9 mouse cellular contexts compared by ENCODE assay signal in the genomic region with DNA sequence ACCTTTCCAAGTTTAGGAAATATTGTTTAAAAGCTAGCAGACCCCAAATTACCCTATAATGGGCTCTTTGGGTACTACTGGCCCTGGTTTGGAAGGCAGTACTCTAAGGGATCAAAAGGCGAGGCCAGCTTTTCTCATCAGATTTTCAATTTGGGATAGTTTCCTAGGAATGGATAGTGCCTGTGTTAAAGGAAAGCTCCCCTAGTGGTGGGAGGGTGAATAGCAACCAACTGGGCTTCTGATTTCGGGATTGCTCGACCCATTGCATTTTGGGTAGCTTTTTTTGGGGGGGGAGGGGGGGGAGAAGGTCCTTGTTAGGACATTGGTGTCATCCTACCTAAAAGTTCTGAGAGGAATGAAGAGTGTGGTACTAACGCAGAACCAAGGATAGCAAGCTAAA. TPM values are rescaled to one million over a fixed set of nuclear protein-coding genes. Genes with fewer than 3 reads are reported as not detected.
DNase-seq lines count a peak whose midpoint lies in the region; ATAC-seq and TF ChIP-seq lines count a peak whose summit lies in the region.
"Had no signal": no experiment of that assay in that cellular context is flagged by ENCODE, and none has a peak within 500 bp of the region (broad histone marks: within the 10 kb centered on the region; RNA-seq: fewer than 3 reads in every experiment).

No protein-coding gene starts in this region.

- no peaks in the 10 kb centered on the region for H3K9me3 ChIP-seq in lung, postnatal 0 days (ENCODE audit: low read length)
- H3K9me3 ChIP-seq in forebrain, embryonic 16.5 days (ENCODE audit: control insufficient read depth, low read length), result no peaks in the 10 kb centered on the region
- H3K9me3 ChIP-seq: hindbrain, embryonic 15.5 days had no signal

- WGBS in lung, postnatal 0 days, result 70% methylated on average over 4 of the region's 4 CpGs
- 77% methylated on average over 4 of the region's 4 CpGs for WGBS in forebrain, embryonic 16.5 days

- H3K4me1 ChIP-seq in lung, postnatal 0 days (ENCODE audit: insufficient read depth, low read depth, low read length), result no peaks in the 10 kb centered on the region
- H3K4me1 ChIP-seq in forebrain, embryonic 16.5 days (replicated peaks; ENCODE audit: control insufficient read depth, insufficient read depth, low read length), result no peaks in the 10 kb centered on the region
- H3K4me1 ChIP-seq: hindbrain, embryonic 15.5 days had no signal

- H3K27me3 ChIP-seq in lung, postnatal 0 days (replicated peaks; ENCODE audit: insufficient read depth, low read length), result no peaks in the 10 kb centered on the region
- H3K27me3 ChIP-seq in forebrain, embryonic 16.5 days (replicated peaks; ENCODE audit: control insufficient read depth, insufficient read depth, low read length), result no peaks in the 10 kb centered on the region
- H3K27me3 ChIP-seq: hindbrain, embryonic 15.5 days had no signal

- no peak overlapping the region for H3K27ac ChIP-seq in lung, postnatal 0 days (ENCODE audit: low read length)
- no peak overlapping the region for H3K27ac ChIP-seq in forebrain, embryonic 16.5 days (ENCODE audit: low read length)
- H3K27ac ChIP-seq: hindbrain, embryonic 15.5 days had no signal

- no peak overlapping the region for H3K9ac ChIP-seq in lung, postnatal 0 days (replicated peaks; ENCODE audit: low read depth)
- H3K9ac ChIP-seq in forebrain, embryonic 16.5 days (replicated peaks; ENCODE audit: low read depth, low read length), result no peak overlapping the region
- H3K9ac ChIP-seq: hindbrain, embryonic 15.5 days had no signal

- H3K4me3 ChIP-seq in lung, postnatal 0 days (ENCODE audit: low read depth, low read length), result no peak overlapping the region
- no peak overlapping the region for H3K4me3 ChIP-seq in forebrain, embryonic 16.5 days (replicated peaks; ENCODE audit: low read length)
- H3K4me3 ChIP-seq: hindbrain, embryonic 15.5 days had no signal

- DNase-seq in CD4-positive, CD25-positive, alpha-beta regulatory T cell, adult 2 months (ENCODE audit: low read depth, low spot score), result peak; percentile 26
- peak; percentile 40 to 47 for DNase-seq in layer of hippocampus, postnatal 10 days (ENCODE audit: low spot score in 2 of 2)
- no peak for DNase-seq in layer of hippocampus, postnatal 14 days (ENCODE audit: low spot score in 2 of 2)
- DNase-seq in R1 (ENCODE audit: low read depth, low spot score), result peak; percentile 78
- no peak for DNase-seq in lung, postnatal 0 days (ENCODE audit: low spot score)

- no peak for TF ChIP-seq EP300 in lung, postnatal 0 days (IDR thresholded peaks at IDR 0.05)

- no peaks in the 10 kb centered on the region for H3K36me3 ChIP-seq in lung, postnatal 0 days (ENCODE audit: insufficient read depth, low read length)
- H3K36me3 ChIP-seq in forebrain, embryonic 16.5 days (ENCODE audit: control insufficient read depth, insufficient read depth), result no peaks in the 10 kb centered on the region
- H3K36me3 ChIP-seq: hindbrain, embryonic 15.5 days had no signal

- ATAC-seq in CD4-positive, CD25-positive, alpha-beta regulatory T cell, adult 4 months, result no peak
- no peak for ATAC-seq in lung, postnatal 0 days
- ATAC-seq in forebrain, embryonic 16.5 days, result no peak
- ATAC-seq in erythroid progenitor cell, adult 5-6 weeks (replicated peaks; ENCODE audit: low FRiP score, poor library complexity, severe bottlenecking), result no peak

- H3K4me2 ChIP-seq in lung, postnatal 0 days (replicated peaks; ENCODE audit: low read depth, low read length), result no peak overlapping the region
- H3K4me2 ChIP-seq in forebrain, embryonic 16.5 days (ENCODE audit: low read length), result no peak overlapping the region
- H3K4me2 ChIP-seq: hindbrain, embryonic 15.5 days had no signal

- peak; percentile 55 for TF ChIP-seq CTCF in lung, postnatal 0 days (IDR thresholded peaks at IDR 0.05)

RNA-seq across cellular contexts. Expression of gene Acan, which starts 35.8 kb away (rescaled TPM):
- polyA plus RNA-seq in CD4-positive, CD25-positive, alpha-beta regulatory T cell, adult 4 months (2017; shearing (Covaris generic)), result not detected
- total RNA-seq in layer of hippocampus, postnatal 10 days (2021), result 1 to 10 TPM; 5.6 to 5.7 TPM
- total RNA-seq in layer of hippocampus, postnatal 14 days (2021), result 1 to 10 TPM; 5.3 to 5.4 TPM
- 0.12 TPM in 1 of 2 replicates, not detected in the other for polyA plus RNA-seq in lung, postnatal 0 days (2015; fragmentation: Nextera tagmentation; extraction: Ambion mirVana)
- polyA plus RNA-seq in forebrain, embryonic 16.5 days (2015; fragmentation: Nextera tagmentation; extraction: Ambion mirVana), result 0.10 and 1.1 TPM in 2 replicates
- not detected in 2 replicates for total RNA-seq in erythroid progenitor cell, adult 5-6 weeks (2015; ENCODE audit: low replicate concordance)
- total RNA-seq in erythroid progenitor cell, adult 5-6 weeks (2017; ENCODE audit: low replicate concordance), result not detected in 2 replicates

RNA-seq across cellular contexts. Expression of gene Hapln3, which starts 41.7 kb away (rescaled TPM):
- polyA plus RNA-seq in CD4-positive, CD25-positive, alpha-beta regulatory T cell, adult 4 months (2017; shearing (Covaris generic)), result not detected
- 10 to 100 TPM in 1 of 2 experiments, 1 to 10 TPM in 1; 9.1 to 11.6 TPM for total RNA-seq in layer of hippocampus, postnatal 10 days (2021)
- total RNA-seq in layer of hippocampus, postnatal 14 days (2021), result 1 to 10 TPM; 4.1 to 4.5 TPM
- polyA plus RNA-seq in lung, postnatal 0 days (2015; fragmentation: Nextera tagmentation; extraction: Ambion mirVana), result 0.17 TPM in 1 of 2 replicates, not detected in the other
- 1.7 and 3.4 TPM in 2 replicates for polyA plus RNA-seq in forebrain, embryonic 16.5 days (2015; fragmentation: Nextera tagmentation; extraction: Ambion mirVana)
- not detected in 2 replicates for total RNA-seq in erythroid progenitor cell, adult 5-6 weeks (2015; ENCODE audit: low replicate concordance)
- total RNA-seq in erythroid progenitor cell, adult 5-6 weeks (2017; ENCODE audit: low replicate concordance), result not detected in 2 replicates

RNA-seq across cellular contexts. Expression of gene Mfge8, which starts 59.7 kb away (rescaled TPM):
- 10 to 100 TPM; 17.4 to 29.5 TPM for polyA plus RNA-seq in CD4-positive, CD25-positive, alpha-beta regulatory T cell, adult 4 months (2017; shearing (Covaris generic))
- 100 to 1,000 TPM; 184 to 195 TPM for total RNA-seq in layer of hippocampus, postnatal 10 days (2021)
- 100 to 1,000 TPM; 136 to 141 TPM for total RNA-seq in layer of hippocampus, postnatal 14 days (2021)
- polyA plus RNA-seq in lung, postnatal 0 days (2015; fragmentation: Nextera tagmentation; extraction: Ambion mirVana), result 312 and 318 TPM in 2 replicates
- polyA plus RNA-seq in forebrain, embryonic 16.5 days (2015; fragmentation: Nextera tagmentation; extraction: Ambion mirVana), result 185 and 210 TPM in 2 replicates
- total RNA-seq in erythroid progenitor cell, adult 5-6 weeks (2015; ENCODE audit: low replicate concordance), result 1.1 and 2.5 TPM in 2 replicates
- total RNA-seq in erythroid progenitor cell, adult 5-6 weeks (2017; ENCODE audit: low replicate concordance), result 5.8 TPM in 1 of 2 replicates, not detected in the other

Comparison
In these comparisons a context has a peak if more than half of its experiments do, and no peak if none do; other contexts are left out.
1. DNase-seq: peak in CD4-positive, CD25-positive, alpha-beta regulatory T cell, adult 2 months (single experiment), layer of hippocampus, postnatal 10 days (2 of 2) and R1 (single experiment); none in layer of hippocampus, postnatal 14 days (0 of 2) and lung, postnatal 0 days (single experiment).
2. RNA of gene Acan, which starts 35.8 kb away (total RNA-seq): 5.6 to 5.7 TPM in layer of hippocampus, postnatal 10 days and 5.3 to 5.4 TPM in layer of hippocampus, postnatal 14 days; not detected in erythroid progenitor cell, adult 5-6 weeks; every median in the first group is over 4 times any median in the second.
3. RNA of gene Hapln3, which starts 41.7 kb away (total RNA-seq): 9.1 to 11.6 TPM in layer of hippocampus, postnatal 10 days and 4.1 to 4.5 TPM in layer of hippocampus, postnatal 14 days; not detected in erythroid progenitor cell, adult 5-6 weeks; every median in the first group is over 4 times any median in the second.
4. RNA of gene Mfge8, which starts 59.7 kb away (total RNA-seq): 184 to 195 TPM in layer of hippocampus, postnatal 10 days and 136 to 141 TPM in layer of hippocampus, postnatal 14 days; 1.1 to 5.8 TPM in erythroid progenitor cell, adult 5-6 weeks; every median in the first group is over 10 times any median in the second.